Mouse (Mus musculus) neural tube, postnatal 0 days (tissue): Measurements from ENCODE around the gene Dapk3. TPM values are rescaled to one million over a fixed set of nuclear protein-coding genes. Genes with fewer than 3 reads are reported as not detected.

Experiments
- polyA plus RNA-seq: library from polyadenylated mRNA; unstranded; fragments of >200 nt; fragmentation: Nextera tagmentation; extraction: Ambion mirVana; gene quantifications from 2 replicates; pipeline ENCODE4 v1.2.1, GENCODE M21; 2015

Gene Dapk3
- 68.4 and 78.4 TPM in 2 replicates for polyA plus RNA-seq

DNA sequence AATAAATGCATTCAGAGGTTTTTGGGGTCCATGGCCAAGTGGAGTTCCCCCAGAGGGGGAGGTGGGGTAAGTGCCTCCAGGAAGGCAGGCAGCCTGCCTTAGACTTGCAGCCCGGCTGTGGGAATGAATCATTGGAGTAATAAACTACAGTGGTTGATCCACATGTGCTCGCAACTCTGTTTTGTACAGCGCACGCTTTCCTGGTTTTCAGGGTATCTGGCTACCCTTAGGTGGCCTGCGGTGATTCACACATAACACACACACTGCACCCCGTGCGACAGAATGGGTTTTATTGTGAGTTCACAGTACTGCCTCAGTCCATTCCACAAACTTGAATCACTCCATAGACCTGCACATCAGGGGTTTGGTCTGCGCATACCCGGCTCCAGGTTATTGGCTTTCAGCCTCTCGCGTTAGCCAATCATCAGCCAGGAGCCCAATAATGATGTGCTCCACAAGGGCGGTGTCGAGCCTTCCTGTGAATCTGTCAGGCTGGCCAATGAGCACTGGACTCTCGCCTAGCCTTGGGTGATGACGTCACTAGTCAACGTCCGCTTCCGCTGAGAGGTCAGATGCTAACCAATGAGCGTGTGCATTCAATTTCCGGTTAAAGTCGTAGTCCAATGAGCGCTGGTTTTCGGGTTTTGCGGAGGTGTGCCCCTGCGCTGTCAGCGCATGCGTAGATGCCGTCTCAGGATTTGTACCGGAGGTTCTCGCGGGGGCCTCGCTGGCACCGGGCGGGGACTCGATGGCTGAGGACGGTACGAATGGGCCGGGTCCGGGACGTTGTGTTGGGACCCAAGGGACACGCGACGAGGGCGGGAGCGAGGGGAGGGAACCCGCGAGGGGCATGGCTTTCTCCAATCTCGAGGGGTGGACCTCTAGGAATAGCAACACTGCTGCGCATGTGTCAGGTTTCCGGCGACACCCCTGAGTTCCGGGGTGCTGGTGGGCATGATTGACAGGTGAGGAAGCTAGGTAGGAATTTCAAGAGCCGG lies at the start of gene Dapk3:
Gene Dapk3, plus strand, starts transcription at position 670 of the 998 bp plus-strand sequence.

DNA sequence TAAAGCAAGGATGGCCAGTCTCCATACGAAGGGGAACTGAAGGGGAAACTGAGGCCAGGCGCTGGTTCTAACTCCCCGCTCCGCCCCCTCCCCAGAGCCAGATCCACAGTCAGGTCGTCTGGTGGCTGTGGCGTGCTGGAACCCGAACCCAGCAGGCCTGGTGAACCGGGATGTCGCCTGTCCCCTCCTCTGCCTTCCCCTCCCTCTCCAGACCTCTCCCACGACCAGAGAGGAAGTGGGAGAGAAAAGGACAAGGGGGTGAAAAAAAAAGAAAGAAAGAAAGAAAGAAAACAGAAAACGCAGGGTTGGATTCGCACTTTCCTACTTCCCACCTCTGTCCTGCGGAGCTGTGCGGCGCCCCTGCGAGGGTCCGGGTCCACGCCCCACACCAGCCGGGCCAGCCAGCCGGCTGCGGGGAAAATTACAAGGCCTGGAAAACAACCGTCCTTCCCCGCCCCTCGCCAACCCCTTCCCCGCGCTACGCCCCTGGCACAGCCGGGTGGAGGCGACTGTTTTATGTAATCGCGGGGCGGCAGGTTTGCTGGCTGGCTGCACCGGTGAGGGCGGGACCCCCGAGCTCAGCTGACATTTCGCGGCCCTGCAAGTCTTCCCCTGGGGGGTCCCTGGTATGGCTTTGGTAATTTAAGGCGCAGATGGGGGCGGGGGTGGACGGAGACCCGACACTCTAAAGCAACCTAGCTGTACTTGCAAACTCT lies 47.7 kb upstream of the Dapk3 start, which contains the start of gene Zbtb7a:
Gene Zbtb7a, plus strand, starts transcription at position 255 of the 716 bp plus-strand sequence.

DNA sequence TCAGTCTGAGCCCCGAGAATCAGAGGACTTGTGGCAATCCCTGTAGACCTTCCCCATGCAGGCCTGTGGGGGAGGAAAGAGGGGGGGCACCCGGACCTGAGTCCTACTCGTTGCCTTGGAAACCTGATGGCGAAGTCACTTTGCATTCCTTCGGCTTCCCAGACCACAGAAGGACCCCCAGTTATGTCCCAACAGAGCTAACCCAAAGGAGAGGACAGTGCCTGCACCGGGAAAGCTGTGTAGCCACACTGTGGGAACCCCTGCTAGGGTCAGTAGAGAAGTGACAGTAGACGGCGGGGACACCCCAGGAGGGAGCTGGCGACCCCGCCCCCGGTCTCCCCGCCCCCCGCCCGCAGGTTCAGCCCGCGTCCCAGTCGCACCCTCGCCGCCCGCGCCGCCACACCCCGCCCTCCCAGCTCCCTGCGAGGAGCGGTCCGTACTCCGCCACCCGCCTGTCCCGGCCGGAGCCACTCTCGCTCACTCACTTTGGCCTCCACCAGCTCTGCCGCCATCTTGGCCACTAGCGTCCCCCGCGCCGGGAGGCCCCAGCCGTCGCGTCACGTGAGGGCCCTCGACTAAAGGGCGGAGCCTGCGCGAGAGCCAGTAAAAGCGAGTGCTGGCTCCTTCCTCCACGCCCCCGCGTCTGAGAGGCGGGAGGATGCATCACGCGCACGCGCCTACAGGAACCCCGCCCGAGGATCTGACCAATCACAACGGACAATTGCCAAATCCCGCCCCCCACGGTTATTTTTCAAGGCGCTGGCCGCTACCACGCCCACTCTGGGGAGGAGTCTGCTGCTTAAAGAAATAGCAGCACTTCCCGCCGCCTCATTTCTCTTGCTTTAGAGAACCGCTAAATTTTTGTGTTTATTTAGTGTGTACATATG lies 15.4 kb upstream of the Dapk3 start, which contains the start of gene Pias4:
Gene Pias4, minus strand, starts transcription at position 724 of the 887 bp plus-strand sequence.

DNA sequence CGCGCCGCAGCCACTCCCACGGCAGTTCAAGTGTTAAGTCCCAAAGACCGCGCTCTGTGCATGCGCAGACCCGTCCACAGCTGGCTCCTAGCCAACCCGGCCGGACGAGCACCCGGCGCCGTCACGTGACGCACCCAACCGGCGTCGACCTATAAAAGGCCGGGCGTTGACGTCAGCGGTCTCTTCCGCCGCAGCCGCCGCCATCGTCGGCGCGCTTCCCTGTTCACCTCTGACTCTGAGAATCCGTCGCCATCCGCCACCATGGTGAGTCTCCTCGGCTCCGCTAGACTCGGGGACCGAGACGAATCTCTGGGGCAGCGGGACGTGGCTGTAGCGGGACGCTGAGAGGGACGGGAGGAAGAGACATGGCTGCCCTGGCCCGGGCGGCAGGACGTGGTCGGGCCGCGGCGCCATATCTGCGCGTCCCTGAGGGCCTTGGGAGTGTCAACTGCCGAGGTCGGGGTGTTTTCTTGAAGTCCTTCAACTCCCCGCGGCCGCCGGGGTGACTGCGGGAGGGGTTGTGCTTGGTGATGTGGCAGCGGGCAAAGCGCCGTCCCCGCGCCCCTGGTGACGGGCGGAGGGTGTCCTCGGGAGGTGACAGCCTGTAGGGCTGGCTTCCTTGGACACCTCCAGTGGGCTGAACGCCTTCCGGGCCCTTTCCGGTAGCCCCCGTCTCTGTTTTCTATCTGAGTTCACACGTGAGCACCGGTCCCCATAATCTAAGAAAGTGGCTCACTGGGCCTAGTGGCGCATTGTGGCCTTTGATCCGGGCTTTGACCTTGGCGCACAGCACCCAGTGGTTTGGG lies 6.1 kb upstream of the Dapk3 start, which contains the start of gene Eef2:
Gene Eef2, plus strand, starts transcription at position 166 of the 806 bp plus-strand sequence.

DNA sequence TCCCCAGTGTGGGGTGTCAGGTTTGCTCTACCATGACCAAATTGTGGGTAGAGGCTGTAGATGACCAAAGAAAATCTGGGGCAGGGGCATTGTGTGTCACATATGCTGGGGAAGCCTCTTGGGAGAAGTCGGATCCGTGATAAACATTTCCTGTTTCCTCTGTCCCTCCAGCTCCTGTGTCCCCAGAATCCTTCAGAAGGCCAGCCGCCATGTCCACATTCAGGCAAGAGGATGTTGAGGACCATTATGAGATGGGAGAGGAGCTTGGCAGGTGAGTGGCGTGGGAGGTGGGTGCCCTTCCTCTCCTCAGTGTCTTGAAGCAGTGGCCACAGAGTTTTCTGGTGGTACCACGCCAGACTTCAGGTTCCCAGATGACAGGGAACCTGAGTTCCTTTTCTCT lies 1.0 kb downstream of the Dapk3 start, which contains the start of gene 4930442H23Rik:
Gene 4930442H23Rik, minus strand, starts transcription at position 45 of the 400 bp plus-strand sequence.

DNA sequence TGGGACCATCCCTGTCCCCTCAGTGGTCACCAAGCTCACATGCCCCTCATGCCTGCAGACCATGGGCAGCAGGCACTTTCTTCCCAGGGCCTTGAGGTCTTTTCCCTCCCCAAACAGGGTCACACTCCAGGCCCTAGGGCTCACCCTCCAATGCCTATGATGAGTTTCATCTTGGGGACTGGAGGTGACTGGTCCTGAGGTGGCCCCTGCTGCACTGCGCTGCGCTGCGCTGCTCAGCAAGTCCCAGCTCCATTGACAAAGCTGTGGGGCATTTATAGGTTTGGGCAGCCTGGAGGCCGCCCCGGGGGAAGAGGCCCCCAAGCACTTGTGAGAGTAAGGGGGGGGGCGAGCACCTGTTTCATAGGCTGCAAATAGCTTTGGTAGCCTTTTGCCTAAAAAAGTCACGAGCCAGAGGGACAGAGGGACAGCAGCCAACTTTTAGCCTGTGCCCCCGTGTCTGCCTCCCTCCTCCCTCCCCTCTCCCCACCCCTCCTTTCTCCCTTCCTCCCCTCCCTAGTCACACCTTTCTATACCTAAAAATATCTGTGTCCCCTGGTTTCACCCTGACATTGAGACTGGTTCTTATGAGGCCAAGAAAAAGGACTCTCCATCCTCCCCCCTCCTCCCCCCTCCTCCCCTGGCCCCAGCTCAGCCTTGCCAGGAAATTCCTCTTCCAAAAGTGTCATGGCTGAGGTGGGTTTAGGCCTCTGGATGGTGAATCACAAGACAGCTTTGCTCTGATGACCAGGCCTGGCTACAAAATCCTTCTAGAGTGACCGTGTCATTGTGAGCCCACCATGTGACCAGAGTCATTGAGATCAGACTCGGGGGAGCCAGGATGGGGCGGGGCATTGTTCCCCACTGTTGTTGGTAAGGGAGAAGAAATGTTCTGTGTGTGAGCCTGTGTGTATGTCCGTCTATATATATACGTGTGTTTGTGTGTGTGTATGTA lies 19.3 kb downstream of the Dapk3 start, which contains the start of gene Nmrk2:
Gene Nmrk2, minus strand, starts transcription at position 245 of the 952 bp plus-strand sequence.

DNA sequence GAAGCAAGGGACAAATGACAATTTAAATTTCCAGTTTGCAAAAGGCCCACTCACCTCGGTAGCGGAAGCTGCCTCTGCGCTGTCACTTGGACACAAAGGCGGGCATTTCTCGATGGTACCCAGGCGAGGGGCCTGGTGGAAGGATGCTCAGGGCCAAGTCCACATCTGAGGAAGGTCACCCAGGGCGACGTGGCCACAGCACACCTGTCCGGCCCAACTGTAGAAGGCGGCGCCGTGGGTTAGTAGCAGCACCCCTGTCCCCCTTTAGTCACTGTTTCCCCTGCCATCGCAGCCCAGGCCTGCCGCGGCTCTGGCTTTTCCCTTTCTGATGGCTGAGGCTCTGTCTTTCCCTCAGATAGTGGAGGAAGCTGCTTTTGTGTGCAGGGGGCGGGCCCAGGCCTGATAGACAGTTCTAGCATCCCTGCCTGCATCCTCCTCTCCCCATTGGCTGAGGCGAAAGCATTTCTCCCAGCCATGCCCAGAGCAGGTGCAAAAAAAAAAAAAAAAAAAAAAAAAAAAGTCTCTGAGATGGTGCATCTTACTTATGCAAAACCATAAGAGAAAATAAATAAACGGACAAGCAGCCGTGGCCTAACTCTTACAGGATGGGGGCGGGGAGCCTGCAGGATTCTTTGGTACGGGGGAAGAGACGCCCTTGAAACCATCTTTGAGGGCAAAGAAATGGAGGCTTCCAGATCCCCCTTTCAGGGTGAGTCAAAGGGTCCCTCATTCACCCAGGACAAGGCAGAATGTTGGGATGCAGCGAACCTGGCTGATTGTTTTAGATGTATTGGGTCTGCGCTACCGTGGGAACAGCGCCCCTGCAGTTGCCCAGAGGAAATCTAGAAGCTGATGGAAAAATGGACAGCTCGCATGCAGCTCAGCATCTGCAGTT lies 47.9 kb downstream of the Dapk3 start, which contains the start of gene Atcay:
Gene Atcay, minus strand, starts transcription at position 396 of the 895 bp plus-strand sequence.

DNA sequence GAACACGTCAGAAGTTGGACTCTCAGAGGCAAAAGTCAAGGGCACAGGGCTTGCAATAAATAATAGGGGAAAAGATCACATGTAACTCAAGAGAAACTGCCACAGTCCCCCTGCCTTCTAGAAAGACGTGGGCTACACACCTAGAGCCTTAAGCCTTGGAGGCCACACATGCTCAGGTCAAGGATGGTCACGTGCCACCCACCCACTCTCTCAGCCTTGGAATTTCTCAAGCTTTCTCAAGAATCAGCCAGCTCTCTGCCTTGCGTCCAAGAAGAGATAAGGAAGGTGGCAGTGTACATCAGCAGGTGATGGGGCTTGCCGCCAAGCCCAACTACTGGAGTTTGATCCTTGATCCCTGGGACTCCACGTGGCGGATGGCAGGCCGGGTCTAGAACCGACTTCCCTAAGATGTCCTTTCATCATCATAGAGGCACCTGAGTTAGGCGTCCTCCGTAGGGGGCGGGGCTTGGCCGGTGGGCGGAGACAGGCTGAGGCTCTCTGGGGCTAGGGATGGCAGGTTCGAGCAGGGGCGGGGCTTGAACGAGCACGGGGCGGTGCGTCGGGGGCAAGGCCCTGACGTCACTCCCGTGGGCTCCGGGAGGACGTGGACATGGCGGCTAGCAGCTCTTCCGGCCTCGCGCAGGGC lies 49.9 kb downstream of the Dapk3 start, which contains the start of gene Zfr2:
Gene Zfr2, plus strand, starts transcription at position 576 of the 646 bp plus-strand sequence.

Other genes with a start within 250 kb of the Dapk3 start
- 26.8 and 31.7 TPM in 2 replicates for gene Gng7, start 168.1 kb upstream of the Dapk3 start, polyA plus RNA-seq
- gene Diras1, start 157.3 kb upstream of the Dapk3 start, polyA plus RNA-seq, result 70.0 and 88.4 TPM in 2 replicates
- 36.6 and 41.3 TPM in 2 replicates for gene Slc39a3, start 145.6 kb upstream of the Dapk3 start, polyA plus RNA-seq
- 246 and 290 TPM in 2 replicates for gene Sgta, start 122.8 kb upstream of the Dapk3 start, polyA plus RNA-seq
- gene Thop1, start 113.0 kb upstream of the Dapk3 start, polyA plus RNA-seq, result 37.7 and 40.4 TPM in 2 replicates
- 0.50 and 0.69 TPM in 2 replicates for gene Creb3l3, start 84.1 kb upstream of the Dapk3 start, polyA plus RNA-seq
- 208 and 228 TPM in 2 replicates for gene Map2k2, start 77.1 kb upstream of the Dapk3 start, polyA plus RNA-seq
- 19.7 and 21.3 TPM in 2 replicates for gene Zbtb7a, start 47.8 kb upstream of the Dapk3 start, polyA plus RNA-seq
- 34.5 and 40.4 TPM in 2 replicates for gene Pias4, start 15.1 kb upstream of the Dapk3 start, polyA plus RNA-seq
- 404 and 449 TPM in 2 replicates for gene Eef2, start 6.4 kb upstream of the Dapk3 start, polyA plus RNA-seq
- not detected in 2 replicates for gene 4930442H23Rik, start 844 bp downstream of the Dapk3 start, polyA plus RNA-seq
- 0.11 and 0.13 TPM in 2 replicates for gene Nmrk2, start 19.0 kb downstream of the Dapk3 start, polyA plus RNA-seq
- gene Atcay, start 47.8 kb downstream of the Dapk3 start, polyA plus RNA-seq, result 62.1 and 75.8 TPM in 2 replicates
- 24.6 and 28.6 TPM in 2 replicates for gene Zfr2, start 50.1 kb downstream of the Dapk3 start, polyA plus RNA-seq
- 69.6 and 88.6 TPM in 2 replicates for gene Matk, start 69.9 kb downstream of the Dapk3 start, polyA plus RNA-seq
- gene Mrpl54, start 83.9 kb downstream of the Dapk3 start, polyA plus RNA-seq, result 168 and 176 TPM in 2 replicates
- gene Apba3, start 84.0 kb downstream of the Dapk3 start, polyA plus RNA-seq, result 32.0 and 34.0 TPM in 2 replicates
- 1.5 and 2.4 TPM in 2 replicates for gene Tjp3, start 108.6 kb downstream of the Dapk3 start, polyA plus RNA-seq
- 101 and 122 TPM in 2 replicates for gene Pip5k1c, start 110.0 kb downstream of the Dapk3 start, polyA plus RNA-seq
- gene Cactin, start 138.1 kb downstream of the Dapk3 start, polyA plus RNA-seq, result 18.8 and 20.8 TPM in 2 replicates
- 5.2 and 5.5 TPM in 2 replicates for gene Tbxa2r, start 145.7 kb downstream of the Dapk3 start, polyA plus RNA-seq
- 0.06 TPM in 1 of 2 replicates, not detected in the other for gene Gipc3, start 160.3 kb downstream of the Dapk3 start, polyA plus RNA-seq
- 31.7 and 34.0 TPM in 2 replicates for gene Hmg20b, start 167.5 kb downstream of the Dapk3 start, polyA plus RNA-seq
- 19.8 and 21.9 TPM in 2 replicates for gene Mfsd12, start 174.5 kb downstream of the Dapk3 start, polyA plus RNA-seq
- gene 4930404N11Rik, start 182.8 kb downstream of the Dapk3 start, polyA plus RNA-seq, result 0.60 and 0.76 TPM in 2 replicates
- 137 and 142 TPM in 2 replicates for gene Fzr1, start 195.5 kb downstream of the Dapk3 start, polyA plus RNA-seq
- 115 and 127 TPM in 2 replicates for gene Dohh, start 201.4 kb downstream of the Dapk3 start, polyA plus RNA-seq
- gene Gm48551, start 201.5 kb downstream of the Dapk3 start, polyA plus RNA-seq, result 6.0 and 6.2 TPM in 2 replicates
- gene Gm48552, start 206.0 kb downstream of the Dapk3 start, polyA plus RNA-seq, result 2.0 and 3.0 TPM in 2 replicates
- 1.8 and 2.3 TPM in 2 replicates for gene Smim24, start 210.0 kb downstream of the Dapk3 start, polyA plus RNA-seq